Mouse (Mus musculus) forebrain, embryonic 14.5 days (tissue): ENCODE measurements at regions not wholly inside any gene's neighbourhood (a gene's known extent, or its start where the extent isn't known, plus 50 kb on each side); places are given as distances from the start of the nearest gene placed in this dataset.

ENCODE experiments used
- ATAC-seq: fragments of 200-750 bp; cut with Nextera tagmentation; 2 replicates; pipeline ENCODE4 v1.8.0; 2017; ENCODE audit warnings: mild to moderate bottlenecking, moderate library complexity
- DNase-seq: peaks from one replicate; pipeline ENCODE4 v3.0.0-alpha.2; 2015; ENCODE audit warnings: low spot score
- H3K27ac ChIP-seq: fragments of 300-500 bp; sonication (generic); 2 replicates; pipeline ENCODE4 v1.5.1; 2014; ENCODE audit warnings: low read depth, mild to moderate bottlenecking, control low read depth, low read length, moderate library complexity
- H3K27me3 ChIP-seq: fragments of 300-500 bp; sonication (generic); replicated peaks from 2 replicates; pipeline ENCODE4 v1.6.1; 2014; ENCODE audit warnings: low read length, control low read depth, mixed read lengths; ENCODE audit not compliant: control insufficient read depth, insufficient read depth
- H3K36me3 ChIP-seq: fragments of 300-500 bp; sonication (generic); 2 replicates; pipeline ENCODE4 v1.6.1; 2014; ENCODE audit warnings: low read length, control low read depth; ENCODE audit not compliant: control insufficient read depth, insufficient read depth
- H3K4me1 ChIP-seq: fragments of 300-500 bp; sonication (generic); 2 replicates; pipeline ENCODE4 v1.6.1; 2014; ENCODE audit warnings: antibody characterized with exemption, low read length, control low read depth; ENCODE audit not compliant: control insufficient read depth, insufficient read depth
- H3K4me2 ChIP-seq: fragments of 300-500 bp; sonication (generic); 2 replicates; pipeline ENCODE4 v1.6.1; 2014; ENCODE audit warnings: mild to moderate bottlenecking, control low read depth, low read length
- H3K4me3 ChIP-seq: fragments of 300-500 bp; sonication (generic); 2 replicates; pipeline ENCODE4 v1.5.1; 2014; ENCODE audit warnings: low read depth, low read length, control low read depth
- H3K9ac ChIP-seq: fragments of 300-500 bp; sonication (generic); 2 replicates; pipeline ENCODE4 v1.6.1; 2014; ENCODE audit warnings: mild to moderate bottlenecking, low read length, control low read depth, moderate library complexity
- H3K9me3 ChIP-seq: fragments of 300-500 bp; sonication (generic); replicated peaks from 2 replicates; pipeline ENCODE4 v1.6.1; 2016; ENCODE audit warnings: low read length, control low read depth, mixed read lengths; ENCODE audit not compliant: control insufficient read depth
- WGBS: fragments of 180-500 bp; shearing (Covaris S2); extraction: QIAGEN DNeasy Blood & Tissue Kit; methylation state at CpG from one replicate; pipeline ENCODE4 v1.1.7; 2014; 5-methylcytosine and 5-hydroxymethylcytosine counted together

- Histone ChIP-seq H3K27me3 (no peaks in the 10 kb centered on the region), H3K4me1 (peaks cover 8% of the 10 kb centered on the region; the same call in 1 of the 2 replicates), H3K4me2 (no peak overlapping the region), H3K27ac (no peak overlapping the region), H3K36me3 (no peaks in the 10 kb centered on the region), H3K9ac (no peak overlapping the region), H3K4me3 (no peak overlapping the region), H3K9me3 (no peaks in the 10 kb centered on the region)
- ATAC-seq (no peak), DNase-seq (no peak)
- WGBS, result 80% methylated on average over 2 of the region's 2 CpGs
Measured at GRCm38 (mm10) chr3:38327286-38327685, 157.4 kb downstream of the Ankrd50 start.

- H3K4me1 ChIP-seq, result peaks cover 8% of the 10 kb centered on the region; the same call in 1 of the 2 replicates
- ATAC-seq (no peak), DNase-seq (no peak)
- H3K9me3 ChIP-seq, result no peaks in the 10 kb centered on the region
- no peak overlapping the region for H3K4me2 ChIP-seq
- no peak overlapping the region for H3K9ac ChIP-seq
- H3K27ac ChIP-seq, result no peak overlapping the region
- H3K27me3 ChIP-seq, result no peaks in the 10 kb centered on the region
- no peak overlapping the region for H3K4me3 ChIP-seq
- H3K36me3 ChIP-seq, result no peaks in the 10 kb centered on the region
Measured at GRCm38 (mm10) chr3:38326211-38326610, 158.4 kb downstream of the Ankrd50 start.

GRCm38 (mm10) chr3:38324663-38325062 lies 160.0 kb downstream of the Ankrd50 start:
- Histone ChIP-seq H3K4me3 (no peak overlapping the region), H3K4me1 (peaks cover 8% of the 10 kb centered on the region; the same call in 1 of the 2 replicates), H3K9ac (no peak overlapping the region), H3K27me3 (no peaks in the 10 kb centered on the region), H3K36me3 (no peaks in the 10 kb centered on the region), H3K9me3 (no peaks in the 10 kb centered on the region), H3K27ac (no peak overlapping the region), H3K4me2 (no peak overlapping the region)
- DNase-seq, result peak; percentile 18
- no peak for ATAC-seq
- WGBS, result 24% methylated on average over 2 of the region's 2 CpGs

- Histone ChIP-seq H3K9ac (no peak overlapping the region), H3K9me3 (no peaks in the 10 kb centered on the region), H3K4me3 (no peak overlapping the region), H3K4me2 (no peak overlapping the region), H3K4me1 (peaks cover 8% of the 10 kb centered on the region; the same call in 1 of the 2 replicates), H3K27me3 (no peaks in the 10 kb centered on the region), H3K27ac (no peak overlapping the region), H3K36me3 (no peaks in the 10 kb centered on the region)
- DNase-seq, result no peak
- 49% methylated on average over 8 of the region's 8 CpGs for WGBS
- no peak for ATAC-seq
Measured at GRCm38 (mm10) chr3:38322426-38322825, 162.2 kb downstream of the Ankrd50 start.

- no peak overlapping the region for H3K4me3 ChIP-seq
- H3K4me2 ChIP-seq, result no peak overlapping the region
- H3K27me3 ChIP-seq, result no peaks in the 10 kb centered on the region
- no peaks in the 10 kb centered on the region for H3K9me3 ChIP-seq
- 57% methylated on average over 3 of the region's 3 CpGs for WGBS
- H3K36me3 ChIP-seq, result no peaks in the 10 kb centered on the region
- H3K27ac ChIP-seq, result no peak overlapping the region
- no peak overlapping the region for H3K9ac ChIP-seq
- DNase-seq (peak; percentile 79), ATAC-seq (peak; percentile 81)
- peaks cover 8% of the 10 kb centered on the region; the same call in 1 of the 2 replicates for H3K4me1 ChIP-seq
Measured at GRCm38 (mm10) chr3:38321620-38322019, 163.0 kb downstream of the Ankrd50 start.

- Histone ChIP-seq H3K9ac (no peak overlapping the region), H3K4me1 (peaks cover 8% of the 10 kb centered on the region; the same call in 1 of the 2 replicates), H3K27ac (peak overlapping the region; percentile 16; the same call in 1 of the 2 replicates), H3K36me3 (no peaks in the 10 kb centered on the region), H3K4me2 (no peak overlapping the region), H3K27me3 (no peaks in the 10 kb centered on the region), H3K4me3 (no peak overlapping the region), H3K9me3 (no peaks in the 10 kb centered on the region)
- 84% methylated on average over 6 of the region's 6 CpGs for WGBS
- ATAC-seq (peak; percentile 60), DNase-seq (no peak)
Measured at GRCm38 (mm10) chr3:38320998-38321397, 163.6 kb downstream of the Ankrd50 start.

GRCm38 (mm10) chr3:38312834-38313233 lies 171.8 kb downstream of the Ankrd50 start:
- no peak overlapping the region for H3K9ac ChIP-seq
- H3K27ac ChIP-seq, result no peak overlapping the region
- no peak for ATAC-seq
- H3K36me3 ChIP-seq, result no peaks in the 10 kb centered on the region
- no peaks in the 10 kb centered on the region for H3K4me1 ChIP-seq
- H3K4me3 ChIP-seq, result no peak overlapping the region
- H3K27me3 ChIP-seq, result no peaks in the 10 kb centered on the region
- DNase-seq, result no peak
- no peaks in the 10 kb centered on the region for H3K9me3 ChIP-seq
- no peak overlapping the region for H3K4me2 ChIP-seq
- 35% methylated on average over 6 of the region's 6 CpGs for WGBS

GRCm38 (mm10) chr3:38312121-38312520 lies 172.5 kb downstream of the Ankrd50 start:
- ATAC-seq (no peak), DNase-seq (peak; percentile 22)
- H3K9ac ChIP-seq, result no peak overlapping the region
- no peaks in the 10 kb centered on the region for H3K36me3 ChIP-seq
- no peaks in the 10 kb centered on the region for H3K27me3 ChIP-seq
- no peaks in the 10 kb centered on the region for H3K9me3 ChIP-seq
- no peak overlapping the region for H3K27ac ChIP-seq
- WGBS, result 42% methylated on average over 3 of the region's 3 CpGs
- no peaks in the 10 kb centered on the region for H3K4me1 ChIP-seq
- no peak overlapping the region for H3K4me3 ChIP-seq
- H3K4me2 ChIP-seq, result no peak overlapping the region

GRCm38 (mm10) chr3:38299898-38300751 lies 184.5 kb downstream of the Ankrd50 start:
- H3K9ac ChIP-seq, result no peak overlapping the region
- H3K9me3 ChIP-seq, result no peaks in the 10 kb centered on the region
- no peaks in the 10 kb centered on the region for H3K27me3 ChIP-seq
- no peak overlapping the region for H3K4me3 ChIP-seq
- WGBS, result 74% methylated on average over 11 of the region's 11 CpGs
- no peak overlapping the region for H3K4me2 ChIP-seq
- H3K36me3 ChIP-seq, result no peaks in the 10 kb centered on the region
- H3K4me1 ChIP-seq, result peaks cover 9% of the 10 kb centered on the region; the same call in 1 of the 2 replicates
- peak overlapping the region; percentile 0; the same call in 1 of the 2 replicates for H3K27ac ChIP-seq
- DNase-seq (peak; percentile 38), ATAC-seq (peak; percentile 49)
